Mouse (Mus musculus) liver, embryonic 14.5 days (tissue): Measurements from ENCODE around the gene Rab3gap2.

Source experiments
- CTCF ChIP-seq: IDR thresholded peaks from 2 replicates; pipeline ENCODE4 v1.5.1; 2016; ENCODE audit warnings: antibody characterized with exemption, low read depth, control low read depth
- EP300 ChIP-seq: IDR thresholded peaks from 2 replicates; pipeline ENCODE4 v1.6.1; 2016; ENCODE audit warnings: antibody characterized with exemption, low read depth

DNA sequence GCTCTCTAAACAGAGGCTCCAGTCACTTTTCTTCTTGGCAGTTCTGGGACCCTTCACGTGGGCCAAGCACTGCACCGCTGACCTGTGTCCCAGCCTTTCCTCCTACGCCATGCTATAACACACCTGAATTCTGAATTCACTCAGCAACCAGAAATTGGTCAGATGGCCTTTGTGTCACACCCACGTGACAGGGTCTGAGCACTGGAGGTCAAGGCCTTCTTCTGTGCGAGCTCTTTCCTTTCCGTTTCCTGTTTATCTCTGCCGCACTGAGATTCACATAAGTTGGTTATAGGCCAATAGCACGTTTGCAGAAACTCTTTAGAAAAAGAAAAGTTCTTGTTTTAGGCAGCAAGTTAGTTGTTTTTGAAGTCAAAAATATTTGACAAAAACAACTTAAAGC is 44.8 kb downstream of the Rab3gap2 start:
- no peak for TF ChIP-seq CTCF
- no peak for TF ChIP-seq EP300
